Mouse (Mus musculus) olfactory bulb, adult 2 months (tissue): ENCODE results near the gene Aldh4a1. TPM values are rescaled to one million over a fixed set of nuclear protein-coding genes. Genes with fewer than 3 reads are reported as not detected.
A peak's percentile ranks its signal among the peaks of the same experiment; 100 is the strongest.

Experiments
- H3K27ac ChIP-seq: fragments of 200-500 bp; 2 replicates; pipeline ENCODE4 v1.5.1; 2012; ENCODE audit warnings: low read depth, low read length; ENCODE audit not compliant: insufficient read depth
- H3K4me1 ChIP-seq: fragments of 200-500 bp; 2 replicates; pipeline ENCODE4 v1.6.1; 2012; ENCODE audit warnings: low read length; ENCODE audit not compliant: control insufficient read depth, insufficient read depth
- H3K4me3 ChIP-seq: fragments of 200-500 bp; 2 replicates; pipeline ENCODE4 v1.5.1; 2012; ENCODE audit warnings: mild to moderate bottlenecking, low read depth, low read length, moderate library complexity; ENCODE audit not compliant: insufficient read depth
- CTCF ChIP-seq: fragments of 200-500 bp; IDR thresholded peaks from 2 replicates; pipeline ENCODE4 v1.5.1; 2012; ENCODE audit warnings: low read depth, mild to moderate bottlenecking, low read length, moderate library complexity; ENCODE audit not compliant: insufficient read depth
- POLR2A ChIP-seq: fragments of 200-500 bp; IDR thresholded peaks from 2 replicates; pipeline ENCODE4 v1.6.1; 2012; ENCODE audit warnings: mild to moderate bottlenecking, low read depth, low read length, moderate library complexity; ENCODE audit not compliant: insufficient read depth
- WGBS: fragments of 180-500 bp; shearing (Covaris S2); methylation state at CpG from one replicate; pipeline ENCODE4 v1.1.7; 2018; 5-methylcytosine and 5-hydroxymethylcytosine counted together
- polyA plus RNA-seq: library from polyadenylated mRNA; stranded (reverse); fragments of >200 nt; gene quantifications from 2 replicates; pipeline ENCODE4 v1.2.4, GENCODE M21; 2012; ENCODE audit warnings: low replicate concordance; ENCODE audit not compliant: missing spikeins, insufficient read depth, insufficient read length

Gene Aldh4a1
- polyA plus RNA-seq, 1 experiment = not detected

GRCm38 (mm10) chr4:139630171-139630570 is 7.5 kb downstream of the Aldh4a1 start:
- WGBS = 86% methylated on average over 10 of the region's 10 CpGs
- Histone ChIP-seq H3K4me3 (no peak overlapping the region), H3K27ac (no peak overlapping the region), H3K4me1 (peaks cover 15% of the 10 kb centered on the region)
- no peak for TF ChIP-seq POLR2A
- TF ChIP-seq CTCF = no peak

DNA sequence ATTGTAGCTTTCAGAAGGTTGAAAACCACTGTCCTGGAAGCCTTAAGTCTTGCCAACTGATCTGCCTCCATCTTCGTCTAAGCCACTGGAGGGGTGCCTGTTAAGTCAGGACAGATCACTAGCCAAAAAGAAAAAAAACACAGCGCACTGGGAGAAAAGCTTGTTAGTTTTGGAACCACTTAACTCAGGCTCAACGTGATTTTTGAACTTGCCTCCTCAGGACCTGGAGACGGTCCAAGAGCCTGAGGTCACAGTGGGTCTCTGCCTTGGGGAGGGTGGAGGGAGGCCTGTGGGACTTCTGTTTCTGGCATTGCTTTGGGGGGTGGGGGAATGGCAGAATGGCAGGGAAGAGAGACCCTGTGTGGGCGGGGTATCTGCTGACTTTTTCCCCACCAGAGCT is 8.5 kb downstream of the Aldh4a1 start:
- H3K4me1 ChIP-seq = peaks cover 15% of the 10 kb centered on the region
- H3K4me3 ChIP-seq = no peak overlapping the region
- H3K27ac ChIP-seq = no peak overlapping the region
- WGBS = 65% methylated on average over 5 of the region's 5 CpGs
- TF ChIP-seq POLR2A (no peak), CTCF (no peak)

DNA sequence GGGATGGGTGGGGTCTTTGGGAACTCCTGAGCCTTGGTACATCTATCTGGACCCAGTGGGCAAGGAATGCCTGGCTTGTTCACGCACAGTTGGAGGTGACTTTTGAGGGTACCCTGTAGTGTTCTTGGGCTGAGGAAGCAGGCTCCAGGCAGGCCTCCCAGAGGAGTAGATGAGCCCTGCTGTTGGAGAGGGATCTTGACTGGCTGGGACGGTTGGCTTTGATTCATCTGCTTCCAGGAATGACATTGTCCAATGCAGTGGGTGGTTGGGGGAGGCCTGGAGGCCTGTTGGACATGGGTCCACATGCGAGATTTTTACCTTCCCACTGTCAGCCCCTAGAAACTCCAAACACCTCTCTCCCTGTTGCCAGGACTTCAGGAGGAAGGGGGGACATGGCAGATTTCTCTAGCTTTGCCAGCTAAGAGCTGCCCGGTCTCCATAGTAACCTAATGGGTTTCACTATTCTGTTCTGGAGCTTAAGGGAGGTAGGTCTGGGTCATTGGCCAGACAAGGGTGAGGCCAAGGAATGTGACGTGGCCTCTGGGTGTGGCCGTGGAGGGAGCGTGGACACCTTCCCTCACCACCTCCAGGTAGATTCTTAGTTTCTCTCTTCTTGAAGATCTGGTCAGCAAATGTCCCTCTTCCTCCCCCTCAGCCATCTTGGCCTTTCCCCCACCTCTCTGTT is 9.0 kb downstream of the Aldh4a1 start:
- Histone ChIP-seq H3K4me1 (peaks cover 15% of the 10 kb centered on the region), H3K27ac (no peak overlapping the region), H3K4me3 (no peak overlapping the region)
- TF ChIP-seq CTCF (no peak), POLR2A (no peak)
- WGBS = 83% methylated on average over 7 of the region's 7 CpGs

- TF ChIP-seq POLR2A (no peak), CTCF (no peak)
- Histone ChIP-seq H3K4me3 (no peak overlapping the region), H3K27ac (no peak overlapping the region), H3K4me1 (peaks cover 15% of the 10 kb centered on the region)
- WGBS = 74% methylated on average over 10 of the region's 10 CpGs
These were observed 9.6 kb downstream of the Aldh4a1 start for GRCm38 (mm10) chr4:139632254-139632580.

GRCm38 (mm10) chr4:139636373-139636772 is 13.7 kb downstream of the Aldh4a1 start:
- WGBS = 33% methylated on average over 7 of the region's 7 CpGs
- no peak overlapping the region for H3K27ac ChIP-seq
- H3K4me3 ChIP-seq = no peak overlapping the region
- H3K4me1 ChIP-seq = peaks cover 28% of the 10 kb centered on the region
- no peak for TF ChIP-seq POLR2A
- TF ChIP-seq CTCF = peak; percentile 96

GRCm38 (mm10) chr4:139637847-139638246 is 15.2 kb downstream of the Aldh4a1 start:
- Histone ChIP-seq H3K27ac (no peak overlapping the region), H3K4me1 (peaks cover 29% of the 10 kb centered on the region), H3K4me3 (no peak overlapping the region)
- TF ChIP-seq POLR2A (no peak), CTCF (no peak)
- WGBS = 92% methylated on average over 9 of the region's 9 CpGs

DNA sequence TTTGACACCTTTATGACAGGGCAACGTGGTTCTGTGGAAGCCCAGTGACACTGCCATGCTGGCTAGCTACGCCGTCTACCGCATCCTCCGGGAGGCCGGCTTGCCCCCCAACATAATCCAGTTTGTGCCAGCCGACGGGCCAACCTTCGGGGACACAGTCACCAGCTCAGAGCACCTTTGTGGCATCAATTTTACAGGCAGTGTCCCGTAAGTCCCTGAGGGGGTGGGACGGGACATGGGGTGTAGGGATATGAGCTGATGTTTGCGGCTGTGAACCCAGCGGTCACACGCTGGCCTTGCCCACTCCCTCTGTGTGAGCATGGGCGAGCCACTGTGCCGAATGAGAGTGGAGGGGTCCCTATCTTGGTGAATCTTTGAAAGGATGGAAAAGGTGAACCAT is 15.7 kb downstream of the Aldh4a1 start:
- H3K4me1 ChIP-seq = peaks cover 29% of the 10 kb centered on the region
- no peak overlapping the region for H3K27ac ChIP-seq
- H3K4me3 ChIP-seq = no peak overlapping the region
- TF ChIP-seq POLR2A (no peak), CTCF (no peak)
- 97% methylated on average over 16 of the region's 16 CpGs for WGBS

DNA sequence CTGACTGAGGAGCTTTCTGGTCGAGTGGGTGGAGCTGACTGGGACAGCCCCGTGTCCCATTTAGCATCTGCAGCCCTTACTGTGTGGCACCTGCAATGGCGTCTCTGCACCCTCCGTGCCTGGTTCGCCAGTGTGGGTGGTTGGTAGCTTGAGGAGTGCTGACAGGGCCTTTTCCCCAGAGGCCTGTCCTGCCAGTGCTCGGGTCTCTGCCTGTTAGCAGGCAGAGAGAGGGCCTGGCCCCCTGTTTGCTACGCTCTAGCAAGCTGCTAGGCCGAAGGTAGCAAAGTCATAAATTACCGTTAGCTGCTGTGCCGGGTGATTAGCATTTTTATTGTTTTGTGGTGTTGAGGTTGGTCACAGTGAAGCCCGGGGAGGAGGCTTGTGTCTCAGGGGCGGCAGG is 17.1 kb downstream of the Aldh4a1 start:
- Histone ChIP-seq H3K4me3 (no peak overlapping the region), H3K4me1 (peaks cover 29% of the 10 kb centered on the region), H3K27ac (no peak overlapping the region)
- no peak for TF ChIP-seq POLR2A
- TF ChIP-seq CTCF = no peak
- WGBS = 57% methylated on average over 12 of the region's 12 CpGs

GRCm38 (mm10) chr4:139640333-139640732 is 17.7 kb downstream of the Aldh4a1 start:
- 87% methylated on average over 12 of the region's 12 CpGs for WGBS
- no peak overlapping the region for H3K4me3 ChIP-seq
- H3K4me1 ChIP-seq = peaks cover 29% of the 10 kb centered on the region
- no peak overlapping the region for H3K27ac ChIP-seq
- TF ChIP-seq POLR2A (no peak), CTCF (no peak)
